Mouse (Mus musculus): ENCODE data around the gene Prpsap1. TPM values are rescaled to one million over a fixed set of nuclear protein-coding genes. Genes with fewer than 3 reads are reported as not detected.
"Not testable (repeated sequence)": the region's sequence is repeated elsewhere in the genome, so short reads cannot be mapped to it uniquely, and the experiment has no call there.

Prpsap1 gene
- total and polyA plus RNA-seq, 3 experiments = 79.8 to 114 (median 114) TPM

- Histone ChIP-seq H3K4me3 (replicated peaks in 1 of 3; ENCODE audit: low read depth in 2 of 3, low read length in 2 of 3, poor library complexity in 1 of 3) (no peak overlapping the region), H3K4me2 (ENCODE audit: insufficient read depth, low read depth, poor library complexity, severe bottlenecking) (no peak overlapping the region), H3K9me3 (replicated peaks; ENCODE audit: low read length) (no peaks in the 10 kb centered on the region), H3K79me2 (replicated peaks; ENCODE audit: control insufficient read depth, extremely low read depth, insufficient read depth, poor library complexity, severe bottlenecking) (peaks cover 7% of the 10 kb centered on the region; the same call in 1 of the 2 replicates), H3K27me3 (replicated peaks) (no peaks in the 10 kb centered on the region), H3K4me1 (ENCODE audit: control insufficient read depth in 1 of 2, insufficient read depth in 2 of 2) (peaks cover 32 to 89% of the 10 kb centered on the region in 2 experiments), H3K36me3 (replicated peaks in 1 of 2; ENCODE audit: control insufficient read depth in 1 of 2, insufficient read depth in 1 of 2, low read length in 1 of 2) (no peaks in the 10 kb centered on the region), H3K9ac (ENCODE audit: insufficient read depth, low read depth) (no peak overlapping the region), H3K27ac (ENCODE audit: insufficient read depth, low read depth) (no peak overlapping the region)
- in situ Hi-C loops (cut with MboI; ENCODE audit: low pct_ligation_motif_present, low pct_unique_long_range_greater_than_20kb, low sequenced_read_pairs) = no loop called here
- TF ChIP-seq PAX5 (IDR thresholded peaks at IDR 0.05; ENCODE audit: low read length) (no peak), JUND (conservative IDR thresholded peaks at IDR 0.05; ENCODE audit: low read depth, low read length) (no peak), TBP (conservative IDR thresholded peaks at IDR 0.05; ENCODE audit: low read depth, low read length) (no peak), POLR2AphosphoS2 (IDR thresholded peaks at IDR 0.05; ENCODE audit: low read depth, low read length) (no peak), ZC3H11A (IDR thresholded peaks at IDR 0.05; ENCODE audit: low read depth, low read length) (no peak), ELF1 (IDR thresholded peaks at IDR 0.05; ENCODE audit: low read depth, low read length) (no peak), EP300 (IDR thresholded peaks at IDR 0.05; ENCODE audit: low read length) (no peak), GABPA (IDR thresholded peaks at IDR 0.05; ENCODE audit: insufficient replicate concordance, low read depth, low read length) (no peak), RAD21 (IDR thresholded peaks at IDR 0.05; ENCODE audit: low read depth, low read length) (no peak), MAX (IDR thresholded peaks at IDR 0.05; ENCODE audit: low read length) (no peak), CHD2 (IDR thresholded peaks at IDR 0.05; ENCODE audit: low read length) (no peak), UBTF (IDR thresholded peaks at IDR 0.05; ENCODE audit: low read depth, low read length) (no peak), KAT2A (IDR thresholded peaks at IDR 0.05; ENCODE audit: insufficient replicate concordance, low read length) (no peak), CTCF (conservative IDR thresholded peaks at IDR 0.05 in 1 of 2, IDR thresholded peaks at IDR 0.05 in 1 of 2; ENCODE audit: low read depth in 2 of 2, low read length in 2 of 2) (no peak), MYC (IDR thresholded peaks at IDR 0.05; ENCODE audit: low read depth, low read length) (no peak), MEF2A (IDR thresholded peaks at IDR 0.05; ENCODE audit: borderline replicate concordance, low read depth, low read length) (no peak), SMC3 (IDR thresholded peaks at IDR 0.05; ENCODE audit: low read depth, low read length) (no peak), BHLHE40 (IDR thresholded peaks at IDR 0.05; ENCODE audit: low read depth, low read length) (no peak), TCF12 (IDR thresholded peaks at IDR 0.05; ENCODE audit: low read depth, low read length) (no peak), POLR2A (IDR thresholded peaks at IDR 0.05; ENCODE audit: low read depth, low read length) (no peak)
- dilution Hi-C loops (cut with MboI; ENCODE audit: extremely low pct_ligation_motif_present, extremely low pct_unique_long_range_greater_than_20kb, low sequenced_read_pairs) = no loop called here
- no peak for DNase-seq (ENCODE audit: extremely low read depth)
These were observed 67.0 kb downstream of the Prpsap1 start for GRCm38 (mm10) chr11:116426852-116427575.

GRCm38 (mm10) chr11:116426328-116426727 lies 67.7 kb downstream of the Prpsap1 start:
- H3K36me3 ChIP-seq (replicated peaks in 1 of 2; ENCODE audit: control insufficient read depth in 1 of 2, insufficient read depth in 1 of 2, low read length in 1 of 2); H3K9ac ChIP-seq (ENCODE audit: insufficient read depth, low read depth); H3K27me3 ChIP-seq (replicated peaks); H3K9me3 ChIP-seq (replicated peaks; ENCODE audit: low read length); H3K27ac ChIP-seq (ENCODE audit: insufficient read depth, low read depth); H3K4me3 ChIP-seq (replicated peaks in 1 of 3; ENCODE audit: low read depth in 2 of 3, low read length in 2 of 3, poor library complexity in 1 of 3); in situ Hi-C loops (cut with MboI; ENCODE audit: low pct_ligation_motif_present, low pct_unique_long_range_greater_than_20kb, low sequenced_read_pairs); H3K4me2 ChIP-seq (ENCODE audit: insufficient read depth, low read depth, poor library complexity, severe bottlenecking); DNase-seq (ENCODE audit: extremely low read depth); H3K79me2 ChIP-seq (replicated peaks; ENCODE audit: control insufficient read depth, extremely low read depth, insufficient read depth, poor library complexity, severe bottlenecking); dilution Hi-C loops (cut with MboI; ENCODE audit: extremely low pct_ligation_motif_present, extremely low pct_unique_long_range_greater_than_20kb, low sequenced_read_pairs): not testable (repeated sequence)
- peaks cover 33 to 87% of the 10 kb centered on the region in 2 experiments for H3K4me1 ChIP-seq (ENCODE audit: control insufficient read depth in 1 of 2, insufficient read depth in 2 of 2)

Measured in CH12.LX (cell line).